Mouse (Mus musculus) megakaryocyte, embryonic 14.5 days (primary cell): ENCODE data around the gene Ski. TPM values are rescaled to one million over a fixed set of nuclear protein-coding genes. Genes with fewer than 3 reads are reported as not detected.

ENCODE experiments used
- H3K27me3 ChIP-seq: replicated peaks from 2 replicates; pipeline ENCODE3; 2012; ENCODE audit warnings: inconsistent platforms
- H3K36me3 ChIP-seq: replicated peaks from 2 replicates; pipeline ENCODE3; 2012; ENCODE audit warnings: low read length, inconsistent platforms, mixed read lengths
- H3K4me1 ChIP-seq: 2 replicates; pipeline ENCODE4 v1.6.1; 2012; ENCODE audit warnings: inconsistent platforms
- H3K4me3 ChIP-seq: replicated peaks from 2 replicates; pipeline ENCODE3; 2012; ENCODE audit warnings: moderate library complexity, mild to moderate bottlenecking, inconsistent platforms
- H3K9me3 ChIP-seq: 2 replicates; pipeline ENCODE4 v1.6.1; 2012; ENCODE audit warnings: inconsistent platforms
- FLI1 ChIP-seq: IDR thresholded peaks from 2 replicates; pipeline ENCODE4 v1.6.1; 2012; ENCODE audit warnings: low read length, inconsistent platforms, mixed read lengths
- GATA1 ChIP-seq: IDR thresholded peaks from 3 replicates; pipeline ENCODE4 v1.6.1; 2012; ENCODE audit warnings: mixed read lengths, low read length, inconsistent platforms, borderline replicate concordance
- polyA plus RNA-seq: library from polyadenylated mRNA; stranded (reverse); fragments of >175 nt; gene quantifications from 2 replicates; pipeline ENCODE4 v1.2.3, GENCODE M21; 2012; ENCODE audit warnings: low replicate concordance; ENCODE audit not compliant: insufficient read depth

Ski gene
- polyA plus RNA-seq, 1 experiment: 31.5 TPM

DNA sequence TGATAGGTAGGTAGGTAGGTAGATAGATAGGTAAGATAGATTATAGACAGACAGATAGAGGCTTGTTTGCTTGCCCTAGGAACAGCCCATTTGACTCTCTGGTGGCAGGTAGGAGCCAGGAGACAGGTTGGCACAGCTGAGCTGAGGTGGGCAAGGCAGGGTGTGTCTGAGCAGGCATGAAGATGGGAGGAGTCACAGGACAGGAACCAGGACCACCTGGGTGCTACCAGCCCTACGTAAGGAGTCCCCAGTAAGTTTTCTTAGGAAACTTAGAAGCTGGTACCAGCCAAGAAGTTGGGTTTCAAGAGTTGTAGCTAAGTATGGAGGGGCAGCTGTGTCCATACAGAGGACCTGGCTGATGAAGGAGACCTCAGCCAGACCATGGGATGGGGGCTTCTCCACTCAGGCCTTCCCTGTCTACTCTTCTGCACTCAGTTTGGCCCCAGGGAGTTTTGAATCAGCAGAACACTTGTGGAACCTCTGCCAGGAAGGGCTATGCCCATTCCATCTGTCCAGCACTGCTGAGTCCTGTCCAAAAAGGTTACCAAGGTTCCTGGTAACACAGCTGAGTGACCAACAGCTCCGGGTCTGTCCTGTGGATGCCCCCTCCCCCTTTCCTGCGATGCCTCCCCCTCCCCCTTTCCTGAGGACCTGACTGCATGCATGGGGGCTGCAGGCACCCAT, 68.9 kb downstream of the Ski start:
- H3K4me1 ChIP-seq: peaks cover 85% of the 10 kb centered on the region
- H3K27me3 ChIP-seq: peaks cover 4% of the 10 kb centered on the region
- TF ChIP-seq GATA1 (no peak), FLI1 (no peak)
- H3K4me3 ChIP-seq: no peak overlapping the region
- H3K9me3 ChIP-seq: no peaks in the 10 kb centered on the region
- peaks cover 62% of the 10 kb centered on the region for H3K36me3 ChIP-seq

DNA sequence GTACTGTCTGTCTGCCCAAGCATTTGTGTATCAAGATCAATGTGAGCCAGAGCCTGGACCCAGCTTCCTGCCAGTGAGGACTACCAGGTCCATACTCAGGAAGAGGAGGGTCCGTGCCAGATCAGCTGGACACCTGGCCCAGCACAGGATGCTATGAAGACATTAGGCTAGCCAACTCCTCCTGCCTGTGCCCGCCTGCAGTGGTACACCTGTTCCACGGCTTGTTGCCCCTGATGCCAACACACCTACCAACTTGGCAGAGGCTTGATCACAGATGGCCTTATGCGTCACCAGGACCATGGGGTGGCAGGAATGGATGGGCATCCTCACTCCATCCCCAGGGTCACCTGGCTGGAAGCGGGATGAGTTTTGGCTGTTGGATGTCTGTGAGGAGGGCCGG, 69.9 kb downstream of the Ski start:
- TF ChIP-seq GATA1 (no peak), FLI1 (no peak)
- H3K4me1 ChIP-seq: peaks cover 92% of the 10 kb centered on the region
- H3K27me3 ChIP-seq: peaks cover 4% of the 10 kb centered on the region
- no peaks in the 10 kb centered on the region for H3K9me3 ChIP-seq
- peak overlapping the region; percentile 47 for H3K4me3 ChIP-seq
- peaks cover 52% of the 10 kb centered on the region for H3K36me3 ChIP-seq

DNA sequence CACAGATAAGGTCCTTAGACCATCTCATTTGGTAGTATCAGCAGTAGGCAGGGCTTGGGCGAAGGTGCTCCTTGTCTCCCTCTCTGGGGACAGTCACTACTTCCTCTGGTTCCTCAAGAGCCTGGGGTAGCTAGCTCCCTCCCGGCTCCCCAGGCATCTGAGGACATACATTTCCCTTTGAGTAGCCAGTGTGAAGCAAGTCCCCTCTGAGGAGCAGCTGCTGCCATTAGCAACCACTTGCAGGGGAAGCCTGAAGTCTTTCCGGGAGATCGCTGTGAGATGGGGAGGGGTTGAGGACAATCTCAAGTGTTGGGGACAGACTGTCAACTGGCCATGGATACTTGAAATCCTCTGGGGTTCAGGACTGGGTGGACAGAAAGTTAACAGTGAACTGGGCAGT, 70.5 kb downstream of the Ski start:
- no peaks in the 10 kb centered on the region for H3K9me3 ChIP-seq
- TF ChIP-seq GATA1 (no peak), FLI1 (no peak)
- peaks cover 46% of the 10 kb centered on the region for H3K36me3 ChIP-seq
- peak overlapping the region; percentile 44 for H3K4me3 ChIP-seq
- H3K27me3 ChIP-seq: peaks cover 4% of the 10 kb centered on the region
- peaks cover 94% of the 10 kb centered on the region for H3K4me1 ChIP-seq

DNA sequence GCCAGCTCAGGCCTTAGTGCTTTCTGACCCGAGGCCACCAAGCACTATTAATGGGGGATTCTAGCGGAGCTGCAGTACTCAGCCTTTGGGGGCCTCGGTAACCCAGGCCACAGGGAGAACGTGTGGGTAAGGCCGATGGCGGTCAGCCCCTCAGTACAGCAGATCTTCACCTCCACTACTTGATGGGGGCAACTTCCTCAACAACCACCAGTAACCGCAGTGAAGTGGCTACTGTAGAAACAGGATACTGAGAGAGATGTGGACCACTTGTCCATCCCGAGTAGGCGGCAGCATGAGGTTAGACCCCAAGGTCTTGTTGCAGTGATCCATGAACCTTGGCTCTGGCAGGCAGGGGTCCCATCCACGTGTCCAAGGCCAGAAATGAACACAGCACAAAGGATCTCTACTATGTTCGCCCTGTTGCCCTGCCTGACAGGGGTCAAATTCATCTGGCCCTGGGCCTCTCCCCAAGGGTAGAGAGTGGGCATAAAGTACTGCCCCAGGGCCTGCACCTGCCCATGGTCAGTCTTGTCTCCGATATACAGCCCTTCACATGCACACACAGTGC, 71.1 kb downstream of the Ski start:
- Histone ChIP-seq H3K36me3 (peaks cover 40% of the 10 kb centered on the region), H3K9me3 (no peaks in the 10 kb centered on the region), H3K4me3 (peak overlapping the region; percentile 90), H3K27me3 (peaks cover 4% of the 10 kb centered on the region), H3K4me1 (peaks cover 97% of the 10 kb centered on the region)
- TF ChIP-seq FLI1: no peak
- no peak for TF ChIP-seq GATA1

DNA sequence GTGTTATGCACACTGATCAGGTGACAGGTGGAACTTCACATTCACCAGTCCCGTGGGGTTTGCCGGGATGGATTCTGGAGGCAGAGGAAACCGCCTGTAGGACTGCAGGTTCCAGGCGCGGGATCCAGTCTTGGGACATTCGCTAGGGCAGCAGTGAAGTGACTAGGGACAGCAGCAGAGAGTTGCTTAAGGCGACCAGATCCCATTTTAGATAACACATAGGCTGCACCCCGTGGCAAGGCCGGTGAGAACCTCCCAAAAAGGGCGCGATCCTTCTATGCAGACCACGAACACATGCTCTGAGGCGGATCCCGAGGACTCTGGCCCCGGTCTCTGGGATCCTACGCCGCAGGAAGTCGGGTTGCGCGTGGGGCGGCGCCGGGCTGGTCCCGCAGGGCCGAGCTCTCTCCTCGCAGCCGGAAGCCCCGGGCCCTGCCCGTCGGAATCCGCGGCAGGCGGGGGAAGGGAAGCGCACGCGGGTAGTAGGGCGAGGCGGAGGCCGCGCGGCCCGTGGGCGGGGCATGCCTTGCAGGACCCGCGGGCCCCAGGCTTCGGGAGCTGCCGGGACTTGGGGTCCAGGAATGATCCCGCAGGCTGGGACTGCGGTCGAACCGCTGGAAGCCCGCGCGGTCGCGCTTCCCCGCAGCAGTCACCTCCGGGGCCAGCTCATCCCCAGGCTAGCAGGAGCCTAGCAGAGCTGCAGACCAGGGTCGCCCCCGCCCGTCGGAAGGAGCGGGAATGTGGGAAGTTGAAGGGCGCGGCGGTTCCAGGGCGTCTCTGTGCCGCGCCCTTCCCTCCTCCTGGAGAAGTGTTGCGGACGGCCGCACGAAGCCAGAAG, 71.9 kb downstream of the Ski start:
- no peak for TF ChIP-seq GATA1
- no peak for TF ChIP-seq FLI1
- Histone ChIP-seq H3K27me3 (peaks cover 4% of the 10 kb centered on the region), H3K36me3 (peaks cover 32% of the 10 kb centered on the region), H3K4me3 (peak overlapping the region; percentile 90), H3K9me3 (no peaks in the 10 kb centered on the region), H3K4me1 (peaks cover 99% of the 10 kb centered on the region)

DNA sequence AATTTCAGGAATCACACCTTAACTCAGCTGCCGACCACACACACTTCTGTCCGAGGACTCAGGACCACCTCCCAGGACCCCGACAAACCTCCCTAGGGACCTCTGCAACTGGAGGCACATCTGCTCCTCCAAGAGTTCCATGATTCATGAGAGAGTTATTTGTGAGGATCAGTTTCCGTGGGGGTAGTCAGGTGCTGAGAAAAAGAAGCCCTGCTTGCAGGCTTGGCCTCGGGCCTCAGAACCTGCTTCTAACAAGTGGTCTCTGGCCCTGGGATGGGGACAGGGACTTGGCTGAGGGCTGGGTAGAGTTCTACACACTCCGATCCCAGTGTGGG, 72.5 kb downstream of the Ski start:
- Histone ChIP-seq H3K4me3 (peak overlapping the region; percentile 90), H3K36me3 (peaks cover 26% of the 10 kb centered on the region), H3K4me1 (peaks cover 99% of the 10 kb centered on the region), H3K9me3 (no peaks in the 10 kb centered on the region), H3K27me3 (peaks cover 4% of the 10 kb centered on the region)
- TF ChIP-seq GATA1: no peak
- no peak for TF ChIP-seq FLI1

DNA sequence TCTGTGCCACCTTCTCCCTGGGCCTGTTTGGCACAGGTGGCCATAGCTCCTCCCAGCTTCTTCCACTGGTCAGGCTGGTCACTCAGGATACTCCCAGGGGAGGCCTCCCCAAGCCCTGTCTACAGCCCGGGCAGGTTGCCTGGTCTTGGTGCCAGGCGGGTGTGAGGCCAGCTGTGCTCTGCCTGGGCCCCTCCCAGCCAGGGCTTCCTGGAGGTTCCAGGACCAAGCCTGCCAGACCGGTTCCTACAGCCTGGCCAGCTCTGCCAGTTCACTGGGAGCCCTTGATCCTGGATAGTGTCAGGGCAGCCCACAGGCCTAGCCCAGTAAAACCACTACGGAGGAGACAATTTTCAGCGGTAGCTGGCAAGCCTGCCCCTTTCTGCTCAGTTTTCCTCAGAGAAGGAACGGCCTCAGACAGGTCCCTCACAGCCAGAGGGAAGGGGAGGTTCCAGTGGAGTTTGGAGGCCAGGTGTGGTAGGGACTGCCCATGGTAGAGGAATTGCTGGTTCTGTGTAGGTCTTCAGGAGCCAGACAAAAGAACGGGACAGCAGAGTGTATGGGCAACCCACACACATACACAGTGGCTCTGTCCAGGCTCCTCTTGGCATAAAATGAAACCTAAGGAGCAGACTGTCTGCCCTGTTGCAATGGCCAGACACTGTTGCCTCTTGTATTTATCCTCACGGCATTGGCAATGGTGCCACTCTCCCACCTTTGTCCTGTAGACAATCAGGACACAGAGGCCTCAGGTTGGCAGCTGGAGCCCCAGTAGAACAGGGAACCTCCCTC, 73.3 kb downstream of the Ski start:
- Histone ChIP-seq H3K4me1 (peaks cover 99% of the 10 kb centered on the region), H3K36me3 (peaks cover 18% of the 10 kb centered on the region), H3K27me3 (peaks cover 4% of the 10 kb centered on the region), H3K4me3 (no peak overlapping the region), H3K9me3 (no peaks in the 10 kb centered on the region)
- no peak for TF ChIP-seq FLI1
- TF ChIP-seq GATA1: no peak

DNA sequence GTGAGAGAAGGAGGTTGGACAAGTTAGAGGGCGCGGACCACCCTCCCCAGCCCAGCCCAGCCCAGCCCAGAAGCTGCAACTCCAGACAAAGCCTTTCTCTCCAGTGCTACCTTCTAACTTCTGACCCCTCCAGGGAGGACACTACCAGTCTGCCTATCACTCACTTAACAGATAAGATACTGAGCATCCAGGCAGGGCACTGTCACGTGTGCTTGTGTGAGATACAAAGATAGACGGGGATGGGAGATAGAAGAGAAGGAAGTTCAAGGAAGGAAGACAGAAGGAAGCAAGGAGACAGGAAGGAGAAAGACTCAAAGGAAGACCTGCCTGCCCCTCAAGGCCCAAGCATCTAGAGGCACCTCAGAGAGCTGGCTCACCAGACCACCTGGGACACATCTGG, 73.9 kb downstream of the Ski start:
- H3K36me3 ChIP-seq: peaks cover 13% of the 10 kb centered on the region
- no peak for TF ChIP-seq FLI1
- TF ChIP-seq GATA1: no peak
- H3K27me3 ChIP-seq: peaks cover 7% of the 10 kb centered on the region
- H3K4me1 ChIP-seq: peaks cover 100% of the 10 kb centered on the region
- H3K9me3 ChIP-seq: no peaks in the 10 kb centered on the region
- H3K4me3 ChIP-seq: no peak overlapping the region

DNA sequence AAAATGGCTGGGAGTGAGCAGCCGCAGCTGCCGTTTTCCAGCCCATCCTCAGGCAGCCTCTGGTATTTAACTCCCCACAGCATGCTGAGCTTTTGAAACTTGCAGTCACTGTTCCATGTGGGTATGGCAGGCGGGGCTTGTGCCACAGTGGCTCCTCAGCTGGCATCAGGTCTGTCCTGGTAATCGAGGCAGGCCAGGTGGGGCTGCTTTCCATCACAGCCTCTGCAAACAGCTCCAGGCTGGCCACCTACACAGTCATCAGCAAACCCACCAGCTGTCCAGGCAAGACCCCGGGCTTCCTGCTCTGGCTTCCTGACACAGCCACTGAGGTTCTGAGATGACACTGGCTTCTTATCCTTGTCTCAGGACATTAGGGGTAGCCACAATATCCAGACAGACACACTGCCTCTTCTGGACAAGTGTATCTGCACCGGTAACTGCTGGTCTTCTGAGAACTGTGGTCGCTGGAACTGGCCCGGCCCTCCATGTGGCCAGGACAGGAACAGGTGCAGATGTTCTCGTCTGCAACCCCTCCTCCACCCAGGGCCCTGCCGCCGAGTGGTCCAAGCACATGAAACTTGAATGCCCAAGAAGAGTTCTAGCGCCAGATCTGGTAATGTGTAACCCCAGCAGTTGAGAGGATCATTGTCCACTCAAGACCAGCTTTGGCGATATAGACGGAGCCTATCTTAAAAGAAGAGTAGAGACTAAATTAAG, 76.1 kb downstream of the Ski start:
- peak overlapping the region; percentile 44 for H3K4me3 ChIP-seq
- TF ChIP-seq GATA1: no peak
- no peak for TF ChIP-seq FLI1
- no peaks in the 10 kb centered on the region for H3K9me3 ChIP-seq
- no peaks in the 10 kb centered on the region for H3K36me3 ChIP-seq
- peaks cover 83% of the 10 kb centered on the region for H3K4me1 ChIP-seq
- H3K27me3 ChIP-seq: peaks cover 11% of the 10 kb centered on the region
